Mouse (Mus musculus): ENCODE data around the gene Hnrnpl.

- TF ChIP-seq CTCF (IDR thresholded peaks at IDR 0.05; ENCODE audit: control insufficient read depth, insufficient read depth, low read length) = no peak
- no peak for TF ChIP-seq POLR2A (IDR thresholded peaks at IDR 0.05; ENCODE audit: borderline replicate concordance, control insufficient read depth, low read depth, low read length)
These were observed 16.6 kb upstream of the Hnrnpl start for GRCm38 (mm10) chr7:28791706-28792105.
